In the genomic region with DNA sequence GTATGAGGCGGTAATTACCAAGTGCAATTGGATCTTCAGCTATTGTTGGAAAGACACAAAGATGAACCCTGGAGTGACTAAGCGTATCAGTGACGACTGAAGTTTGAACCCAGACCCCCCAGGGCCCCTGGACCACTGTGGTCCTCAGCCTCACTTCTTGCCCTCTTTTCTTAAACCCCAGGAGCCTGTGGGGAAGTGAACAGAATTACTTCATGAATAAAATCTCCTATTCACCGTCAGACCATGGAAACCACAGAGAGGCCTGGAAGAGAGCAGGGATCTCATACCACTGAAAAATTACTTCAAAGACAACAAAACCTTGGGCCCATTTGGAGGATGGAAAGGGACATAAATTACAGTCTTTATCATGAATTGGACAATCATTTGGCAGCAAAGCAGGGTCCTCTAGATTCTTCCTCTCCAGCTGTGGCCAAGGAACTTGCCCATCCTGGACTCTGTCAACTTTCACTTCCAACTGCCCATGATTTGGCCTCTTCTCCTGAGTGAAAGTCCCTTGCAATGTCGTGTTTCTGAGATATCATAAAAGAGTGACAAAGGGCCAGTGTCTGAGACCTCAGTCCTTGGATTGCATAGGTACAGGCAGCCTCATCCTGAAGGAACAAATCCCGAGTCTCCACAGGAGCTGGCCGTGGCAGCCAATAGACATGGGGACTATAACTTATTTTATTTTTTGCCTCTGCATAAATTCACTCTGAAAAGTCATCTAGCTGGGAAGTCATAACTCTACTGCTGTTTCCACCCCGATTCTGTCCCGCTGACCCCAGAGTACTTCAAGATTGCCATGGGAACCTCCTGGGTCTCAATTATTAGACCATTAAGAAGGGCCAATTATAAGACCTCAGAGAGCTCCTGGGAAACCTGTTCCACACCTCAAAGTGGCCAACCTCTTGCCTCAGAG, we compare ENCODE assay signal across 10 mouse cellular contexts. TPM values are rescaled to one million over a fixed set of nuclear protein-coding genes. Genes with fewer than 3 reads are reported as not detected.
DNase-seq lines count a peak whose midpoint lies in the region; ATAC-seq lines count a peak whose summit lies in the region.
"Had no signal": no experiment of that assay in that cellular context is flagged by ENCODE, and none has a peak within 500 bp of the region (broad histone marks: within the 10 kb centered on the region; RNA-seq: fewer than 3 reads in every experiment).

No protein-coding gene starts in this region.

- H3K27me3 ChIP-seq in lung, embryonic 15.5 days, result no peaks in the 10 kb centered on the region
- H3K27me3 ChIP-seq in stomach, embryonic 16.5 days (ENCODE audit: control insufficient read depth, insufficient read depth, low read length), result no peaks in the 10 kb centered on the region

- peak overlapping the region; percentile 78 for H3K4me3 ChIP-seq in lung, embryonic 15.5 days
- peak overlapping the region; percentile 73; the same call in 1 of the 2 replicates for H3K4me3 ChIP-seq in stomach, embryonic 16.5 days (replicated peaks; ENCODE audit: low read length)

- H3K27ac ChIP-seq in lung, embryonic 15.5 days, result peak overlapping the region; percentile 95
- no peak overlapping the region for H3K27ac ChIP-seq in stomach, embryonic 16.5 days (ENCODE audit: low read length)

- ATAC-seq in lung, embryonic 15.5 days (ENCODE audit: borderline replicate concordance, extremely low read depth, low FRiP score, low TSS enrichment), result no peak; the same call in 1 of the 2 replicates
- ATAC-seq in stomach, embryonic 16.5 days (ENCODE audit: insufficient read depth, low FRiP score), result no peak

- WGBS in lung, embryonic 15.5 days, result 44% methylated on average over 9 of the region's 9 CpGs
- WGBS in stomach, embryonic 16.5 days, result 74% methylated on average over 9 of the region's 9 CpGs

- peak overlapping the region; percentile 85 for H3K4me2 ChIP-seq in lung, embryonic 15.5 days
- H3K4me2 ChIP-seq in stomach, embryonic 16.5 days (ENCODE audit: low read depth, low read length), result peak overlapping the region; percentile 63

- peaks cover 48% of the 10 kb centered on the region for H3K4me1 ChIP-seq in lung, embryonic 15.5 days
- peaks cover 23% of the 10 kb centered on the region for H3K4me1 ChIP-seq in stomach, embryonic 16.5 days (ENCODE audit: control insufficient read depth, insufficient read depth, low read length)

- peak overlapping the region; percentile 66 for H3K9ac ChIP-seq in lung, embryonic 15.5 days
- peak overlapping the region; percentile 95; the same call in 1 of the 2 replicates for H3K9ac ChIP-seq in stomach, embryonic 16.5 days (ENCODE audit: low read length)

- H3K9me3 ChIP-seq in lung, embryonic 15.5 days, result no peaks in the 10 kb centered on the region
- H3K9me3 ChIP-seq in stomach, embryonic 16.5 days (replicated peaks; ENCODE audit: control insufficient read depth, low read length), result no peaks in the 10 kb centered on the region

- peak; percentile 61 for DNase-seq in adrenal gland, adult 8-10 months
- no peak for DNase-seq in adrenal gland, adult 18-20 months (ENCODE audit: low spot score in 2 of 2)
- DNase-seq in lung, postnatal 25 days (ENCODE audit: low spot score), result no peak
- peak; percentile 35 for DNase-seq in kidney, postnatal 14 days
- no peak for DNase-seq in c-Kit-positive CD71-positive TER-119-positive erythroid progenitor cells, embryonic 14.5 days (ENCODE audit: low spot score)
- DNase-seq in urinary bladder, adult 18-20 months (ENCODE audit: low spot score in 2 of 2), result no peak
- DNase-seq: thymus, postnatal 4 days had no signal

- no peaks in the 10 kb centered on the region for H3K36me3 ChIP-seq in lung, embryonic 15.5 days
- H3K36me3 ChIP-seq in stomach, embryonic 16.5 days (ENCODE audit: control insufficient read depth, insufficient read depth, low read length), result no peaks in the 10 kb centered on the region

RNA-seq across cellular contexts. Expression of gene Boc, which starts 2.6 kb away (rescaled TPM):
- 10 to 100 TPM; 45.6 to 89.0 (median 65.4) TPM for total RNA-seq in adrenal gland, adult 8-10 months (2022)
- total RNA-seq in adrenal gland, adult 18-20 months (2021), result 10 to 100 TPM; 25.2 to 48.5 TPM
- polyA plus RNA-seq in lung, embryonic 15.5 days (2015; fragmentation: Nextera tagmentation; extraction: Ambion mirVana), result 29.2 and 29.9 TPM in 2 replicates
- polyA plus RNA-seq in stomach, embryonic 16.5 days (2015; fragmentation: Nextera tagmentation; extraction: Ambion mirVana), result 16.9 and 17.9 TPM in 2 replicates
- total RNA-seq: common myeloid progenitor, adult 5-6 weeks had no signal

Comparison
In these comparisons a context has a peak if more than half of its experiments do, and no peak if none do; other contexts are left out.
1. DNase-seq: peak in adrenal gland, adult 8-10 months (single experiment) and kidney, postnatal 14 days (single experiment); none in adrenal gland, adult 18-20 months (0 of 2), lung, postnatal 25 days (single experiment), c-Kit-positive CD71-positive TER-119-positive erythroid progenitor cells, embryonic 14.5 days (single experiment) and urinary bladder, adult 18-20 months (0 of 2).